Mouse (Mus musculus): ENCODE measurements around the gene Gm14418.
"Not testable (repeated sequence)": the region's sequence is repeated elsewhere in the genome, so short reads cannot be mapped to it uniquely, and the experiment has no call there.

The Gm14418 gene

DNA sequence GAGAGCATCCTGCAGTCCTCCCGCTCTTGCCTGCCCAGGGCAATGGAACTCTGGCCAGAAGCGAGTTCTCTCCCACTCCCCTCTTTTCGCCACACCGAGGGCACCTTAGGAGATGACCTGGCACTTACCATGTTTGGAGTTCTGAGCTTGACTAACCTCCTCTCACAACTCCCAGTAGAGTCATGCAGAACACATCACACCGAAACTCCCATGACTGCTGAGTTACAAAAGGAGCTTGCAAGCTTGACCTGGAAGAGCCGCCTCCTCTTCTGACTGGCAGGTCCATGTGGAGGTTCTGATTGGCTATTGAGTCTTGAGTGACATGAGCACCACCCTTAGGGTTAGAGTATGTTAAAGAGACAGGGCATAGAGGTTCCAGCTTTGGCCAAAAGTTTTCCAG lies at the start of gene Gm14418:
Gene Gm14418 (minus strand): TSS at position 225 of the 400 bp plus-strand sequence.
- not testable (repeated sequence) for DNase-seq
